Mouse (Mus musculus): ENCODE results near the gene Foxa2. TPM values are rescaled to one million over a fixed set of nuclear protein-coding genes. Genes with fewer than 3 reads are reported as not detected.
A peak's percentile ranks its signal among the peaks of the same experiment; 100 is the strongest.

The Foxa2 gene
- polyA plus RNA-seq, 1 experiment, result not detected

DNA sequence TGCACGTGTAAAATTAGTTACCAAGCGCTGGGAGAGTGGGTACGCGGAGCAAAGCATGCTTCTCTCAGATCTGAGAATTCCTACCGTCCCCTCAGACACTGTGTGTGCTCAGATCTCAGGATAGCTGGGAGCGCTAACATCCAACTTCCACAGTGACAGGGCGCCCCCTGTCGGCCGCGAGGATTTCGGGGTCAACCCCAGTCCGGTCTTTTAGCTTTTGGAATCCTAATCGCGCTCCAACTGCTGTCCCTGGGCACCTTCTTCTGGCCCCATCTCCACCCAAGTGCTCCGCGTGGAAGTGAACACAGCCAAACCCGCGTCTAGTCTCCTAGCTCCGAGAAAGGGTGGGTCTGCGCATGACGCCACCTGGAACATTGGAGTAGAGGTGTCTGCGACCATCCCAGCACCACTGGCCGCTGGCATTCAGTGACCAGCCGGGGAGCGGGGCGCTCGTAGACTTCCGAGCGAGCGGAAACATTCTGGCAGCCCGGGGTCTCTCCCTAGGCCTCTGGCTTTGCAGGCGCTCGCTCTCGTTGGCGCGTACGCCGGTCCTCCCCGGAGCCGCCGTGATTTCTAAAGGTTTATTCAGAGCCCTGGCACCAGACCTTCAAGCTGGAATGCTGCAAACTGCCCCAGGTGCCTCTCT is 1.8 kb upstream of the Foxa2 start:
- H3K4me3 ChIP-seq (ENCODE audit: insufficient read depth, low read depth, low read length), result no peak overlapping the region
- TF ChIP-seq POLR2A (IDR thresholded peaks at IDR 0.05; ENCODE audit: insufficient read depth, low read depth, low read length) (no peak), CTCF (IDR thresholded peaks at IDR 0.05; ENCODE audit: insufficient read depth, low read depth, low read length) (0 out of 2 replicates have a peak, but pooled peaks have one; percentile 23)
- 1% methylated on average over 41 of the region's 41 CpGs for WGBS

DNA sequence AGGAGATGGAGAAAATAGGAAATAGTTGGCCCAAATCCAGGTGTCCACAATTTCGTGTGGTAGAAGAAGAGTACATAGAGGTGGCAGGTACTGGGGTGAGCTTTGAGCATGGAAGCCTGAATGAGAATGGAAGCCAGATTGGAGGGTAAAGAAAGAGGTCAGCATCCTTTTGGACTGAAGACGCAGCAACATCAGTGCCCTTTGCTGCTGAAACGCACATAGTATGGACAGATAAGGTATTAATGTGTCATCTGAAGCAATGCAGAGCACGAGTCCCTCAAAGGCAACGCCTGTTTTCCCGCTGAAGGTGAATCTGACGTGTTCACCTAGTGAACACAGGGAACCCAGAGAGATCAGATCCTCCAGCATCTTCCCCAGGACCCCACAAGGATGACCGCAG is 842 bp upstream of the Foxa2 start:
- TF ChIP-seq POLR2A (IDR thresholded peaks at IDR 0.05; ENCODE audit: insufficient read depth, low read depth, low read length) (no peak), CTCF (IDR thresholded peaks at IDR 0.05; ENCODE audit: insufficient read depth, low read depth, low read length) (no peak)
- WGBS, result 3% methylated on average over 8 of the region's 8 CpGs
- Histone ChIP-seq H3K4me3 (ENCODE audit: insufficient read depth, low read depth, low read length) (no peak overlapping the region), H3K4me1 (ENCODE audit: control insufficient read depth, insufficient read depth, low read length) (peaks cover 15% of the 10 kb centered on the region), H3K27ac (ENCODE audit: insufficient read depth, low read depth, low read length) (no peak overlapping the region)

More for the DNA sequence above, 1.8 kb upstream of the Foxa2 start:
- peaks cover 15% of the 10 kb centered on the region for H3K4me1 ChIP-seq (ENCODE audit: control insufficient read depth, insufficient read depth, low read length)
- H3K27ac ChIP-seq (ENCODE audit: insufficient read depth, low read depth, low read length), result no peak overlapping the region

DNA sequence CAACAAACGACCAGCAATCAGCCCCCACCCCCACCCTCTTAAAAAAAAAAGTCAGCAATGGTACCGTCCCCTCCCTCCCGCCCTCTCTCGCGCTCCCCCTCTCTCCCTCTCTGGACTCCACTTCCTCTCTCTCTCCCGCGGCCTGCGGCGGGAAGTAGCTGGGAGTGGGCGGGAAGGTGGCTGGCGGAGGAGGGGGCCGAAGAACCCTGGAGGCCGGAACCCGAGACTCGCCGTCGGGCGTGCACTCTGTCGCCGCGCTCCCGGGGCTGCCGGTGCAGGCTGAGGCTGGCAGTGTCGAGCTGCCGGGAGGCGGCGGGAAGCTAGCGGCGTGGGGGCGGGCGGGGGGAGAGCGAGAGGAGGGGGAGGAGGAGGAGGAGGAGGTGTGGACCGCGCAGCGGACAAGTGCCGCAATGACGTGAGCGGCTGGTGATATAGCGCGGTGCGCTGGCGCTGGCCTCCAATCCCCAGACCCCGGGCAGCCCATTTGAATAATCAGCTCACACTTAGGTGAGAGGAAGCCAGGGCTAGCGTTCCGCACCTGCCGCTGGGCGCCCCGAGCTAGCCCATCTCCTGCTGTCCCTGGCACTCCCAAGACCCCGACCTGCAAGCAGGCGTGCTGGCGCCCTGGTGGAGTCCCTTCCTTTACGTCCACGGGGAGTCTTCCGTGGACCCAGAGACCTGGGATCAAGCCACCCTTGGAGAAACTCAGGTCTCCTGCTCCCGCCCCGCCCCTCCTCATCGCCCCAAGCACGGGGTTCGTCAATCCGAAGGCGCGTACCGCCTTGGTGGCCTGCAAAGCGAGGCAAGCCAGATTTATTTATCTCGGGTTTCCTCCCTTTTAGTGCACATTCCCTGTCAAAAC is 601 bp downstream of the Foxa2 start:
- H3K27ac ChIP-seq (ENCODE audit: insufficient read depth, low read depth, low read length), result no peak overlapping the region
- peaks cover 15% of the 10 kb centered on the region for H3K4me1 ChIP-seq (ENCODE audit: control insufficient read depth, insufficient read depth, low read length)
- TF ChIP-seq POLR2A (IDR thresholded peaks at IDR 0.05; ENCODE audit: insufficient read depth, low read depth, low read length), result no peak
- TF ChIP-seq CTCF (IDR thresholded peaks at IDR 0.05; ENCODE audit: insufficient read depth, low read depth, low read length), result no peak
- 3% methylated on average over 59 of the region's 65 CpGs for WGBS
- no peak overlapping the region for H3K4me3 ChIP-seq (ENCODE audit: insufficient read depth, low read depth, low read length)

DNA sequence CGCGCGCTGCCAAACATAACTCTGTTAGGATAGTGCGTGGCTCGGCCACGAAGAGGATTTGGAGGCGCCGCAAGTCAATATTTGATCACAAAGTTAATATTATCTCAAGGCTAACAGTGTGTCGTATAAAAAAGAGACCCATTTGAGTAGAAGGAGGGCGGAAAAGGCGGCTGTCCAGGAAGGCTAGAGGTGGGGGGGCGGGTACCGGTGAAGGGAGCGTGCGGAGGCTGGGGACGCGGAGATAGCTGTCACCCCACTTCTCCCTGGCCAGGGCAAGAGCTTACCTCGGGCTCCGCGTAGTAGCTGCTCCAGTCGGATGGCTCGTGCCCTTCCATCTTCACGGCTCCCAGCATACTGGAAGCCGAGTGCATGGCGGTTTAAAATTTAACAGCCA is 1.2 kb downstream of the Foxa2 start:
- H3K4me1 ChIP-seq (ENCODE audit: control insufficient read depth, insufficient read depth, low read length), result peaks cover 15% of the 10 kb centered on the region
- WGBS, result 2% methylated on average over 25 of the region's 25 CpGs
- no peak overlapping the region for H3K4me3 ChIP-seq (ENCODE audit: insufficient read depth, low read depth, low read length)
- no peak for TF ChIP-seq POLR2A (IDR thresholded peaks at IDR 0.05; ENCODE audit: insufficient read depth, low read depth, low read length)
- no peak for TF ChIP-seq CTCF (IDR thresholded peaks at IDR 0.05; ENCODE audit: insufficient read depth, low read depth, low read length)
- H3K27ac ChIP-seq (ENCODE audit: insufficient read depth, low read depth, low read length), result no peak overlapping the region

DNA sequence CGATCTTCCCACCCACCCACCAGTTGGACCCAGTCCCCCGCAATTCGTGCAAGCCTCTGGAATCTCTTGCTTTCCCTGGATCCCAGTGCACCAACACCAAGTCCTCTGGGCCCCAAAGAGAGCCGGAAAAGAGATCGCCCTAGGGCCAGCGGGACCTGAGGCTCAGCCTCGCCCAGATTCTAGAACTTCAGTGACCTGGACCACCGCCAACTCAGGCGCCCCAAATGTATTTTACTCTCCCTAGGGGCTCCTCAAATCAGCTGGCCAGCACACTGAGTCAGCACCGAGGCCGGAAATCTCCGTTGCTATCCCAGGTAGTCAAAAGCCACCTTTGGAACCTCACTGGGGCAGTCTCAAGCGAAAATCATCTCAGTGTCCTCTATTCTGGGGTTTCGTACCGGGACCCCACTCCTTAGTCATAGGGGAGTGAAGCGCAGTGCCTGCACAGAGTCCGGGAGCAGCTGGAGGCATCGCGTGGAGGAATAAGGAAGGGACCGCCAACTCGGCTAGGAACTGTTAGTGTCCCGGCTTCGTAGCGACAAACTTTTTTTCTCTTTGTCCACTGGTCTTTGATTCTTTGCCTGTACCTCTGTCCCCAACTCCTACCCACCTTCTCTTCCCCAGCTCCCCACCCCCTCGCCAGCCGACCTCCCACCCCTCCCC is 1.8 kb downstream of the Foxa2 start:
- no peak overlapping the region for H3K4me3 ChIP-seq (ENCODE audit: insufficient read depth, low read depth, low read length)
- H3K4me1 ChIP-seq (ENCODE audit: control insufficient read depth, insufficient read depth, low read length), result peaks cover 15% of the 10 kb centered on the region
- TF ChIP-seq CTCF (IDR thresholded peaks at IDR 0.05; ENCODE audit: insufficient read depth, low read depth, low read length), result no peak
- TF ChIP-seq POLR2A (IDR thresholded peaks at IDR 0.05; ENCODE audit: insufficient read depth, low read depth, low read length), result no peak
- 3% methylated on average over 26 of the region's 26 CpGs for WGBS
- H3K27ac ChIP-seq (ENCODE audit: insufficient read depth, low read depth, low read length), result no peak overlapping the region

DNA sequence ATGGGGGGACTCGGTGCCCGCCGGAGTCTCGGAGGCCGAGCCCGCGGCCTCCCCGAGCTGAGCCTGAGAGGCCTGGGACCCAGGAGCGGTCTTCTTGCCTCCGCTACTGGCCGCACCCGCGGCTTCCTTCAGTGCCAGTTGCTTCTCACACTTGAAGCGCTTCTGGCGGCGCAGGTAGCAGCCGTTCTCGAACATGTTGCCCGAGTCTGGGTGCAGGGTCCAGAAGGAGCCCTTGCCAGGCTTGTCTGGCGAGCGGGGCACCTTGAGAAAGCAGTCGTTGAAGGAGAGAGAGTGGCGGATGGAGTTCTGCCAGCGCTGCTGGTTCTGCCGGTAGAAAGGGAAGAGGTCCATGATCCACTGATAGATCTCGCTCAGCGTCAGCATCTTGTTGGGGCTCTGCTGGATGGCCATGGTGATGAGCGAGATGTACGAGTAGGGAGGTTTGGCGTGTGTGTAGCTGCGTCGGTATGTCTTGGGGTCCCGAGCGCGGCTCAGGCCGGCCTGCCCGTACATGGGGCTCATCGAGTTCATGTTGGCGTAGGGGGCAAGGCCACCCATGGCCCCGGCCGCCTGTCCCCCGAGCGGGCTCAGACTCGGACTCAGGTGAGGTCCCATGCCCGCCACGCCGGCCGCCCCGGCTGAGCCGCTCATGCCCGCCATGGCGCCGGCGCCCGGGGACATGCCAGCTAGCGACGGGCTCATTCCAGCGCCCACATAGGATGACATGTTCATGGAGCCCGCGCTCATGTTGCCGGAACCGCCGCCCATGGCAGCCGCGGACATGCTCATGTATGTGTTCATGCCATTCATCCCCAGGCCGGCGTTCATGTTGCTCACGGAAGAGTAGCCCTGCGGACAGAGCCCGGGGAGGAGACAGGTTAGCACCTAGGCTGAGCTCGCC is 2.5 kb downstream of the Foxa2 start:
- TF ChIP-seq CTCF (IDR thresholded peaks at IDR 0.05; ENCODE audit: insufficient read depth, low read depth, low read length) (no peak), POLR2A (IDR thresholded peaks at IDR 0.05; ENCODE audit: insufficient read depth, low read depth, low read length) (no peak)
- Histone ChIP-seq H3K4me3 (ENCODE audit: insufficient read depth, low read depth, low read length) (no peak overlapping the region), H3K27ac (ENCODE audit: insufficient read depth, low read depth, low read length) (no peak overlapping the region), H3K4me1 (ENCODE audit: control insufficient read depth, insufficient read depth, low read length) (peaks cover 15% of the 10 kb centered on the region)
- WGBS, result 2% methylated on average over 71 of the region's 71 CpGs

DNA sequence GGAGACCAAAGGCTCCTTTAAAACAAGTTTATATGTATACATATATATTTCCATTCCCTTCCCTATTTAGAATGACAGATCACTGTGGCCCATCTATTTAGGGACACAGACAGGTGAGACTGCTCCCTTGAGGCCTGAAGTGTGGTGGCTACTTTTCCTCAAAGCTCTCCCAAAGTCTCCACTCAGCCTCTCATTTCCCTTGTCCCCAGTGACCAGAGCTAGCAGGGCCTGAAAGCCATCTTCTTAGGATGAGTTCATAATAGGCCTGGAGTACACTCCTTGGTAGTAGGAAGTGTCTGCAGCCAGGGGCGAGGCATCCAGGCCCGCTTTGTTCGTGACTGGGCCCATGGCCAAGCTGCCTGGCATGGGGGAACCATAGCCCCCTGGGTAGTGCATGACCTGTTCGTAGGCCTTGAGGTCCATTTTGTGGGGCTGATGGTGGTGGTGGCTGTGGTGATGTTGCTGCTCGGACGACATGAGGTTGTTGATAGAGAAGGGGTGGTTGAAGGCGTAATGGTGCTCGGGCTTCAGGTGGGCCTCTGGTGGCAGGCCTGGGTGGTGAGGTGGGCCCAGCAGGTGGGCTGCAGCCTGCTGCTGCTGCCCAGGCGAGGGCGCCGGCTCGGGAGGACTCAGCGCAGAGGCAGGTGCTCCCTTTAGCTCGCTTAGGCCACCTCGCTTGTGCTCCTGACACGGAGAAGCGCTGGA is 3.3 kb downstream of the Foxa2 start:
- TF ChIP-seq CTCF (IDR thresholded peaks at IDR 0.05; ENCODE audit: insufficient read depth, low read depth, low read length), result no peak
- TF ChIP-seq POLR2A (IDR thresholded peaks at IDR 0.05; ENCODE audit: insufficient read depth, low read depth, low read length), result no peak
- H3K4me3 ChIP-seq (ENCODE audit: insufficient read depth, low read depth, low read length), result no peak overlapping the region

More for the DNA sequence above, 3.3 kb downstream of the Foxa2 start:
- H3K4me1 ChIP-seq (ENCODE audit: control insufficient read depth, insufficient read depth, low read length), result peaks cover 15% of the 10 kb centered on the region
- 10% methylated on average over 17 of the region's 17 CpGs for WGBS
- no peak overlapping the region for H3K27ac ChIP-seq (ENCODE audit: insufficient read depth, low read depth, low read length)
